Mouse (Mus musculus) stomach, postnatal 0 days (tissue): Measurements from ENCODE around the gene Krtap3-1. TPM values are rescaled to one million over a fixed set of nuclear protein-coding genes. Genes with fewer than 3 reads are reported as not detected.

Experiments used
- ATAC-seq: fragments of 200-750 bp; cut with Nextera tagmentation; 2 replicates; pipeline ENCODE4 v1.8.0; 2017; ENCODE audit not compliant: low FRiP score, low TSS enrichment
- DNase-seq: peaks from one replicate; pipeline ENCODE4 v3.0.0-alpha.2; 2016; ENCODE audit warnings: low spot score
- H3K27ac ChIP-seq: fragments of 300-500 bp; sonication (generic); replicated peaks from 2 replicates; pipeline ENCODE4 v1.5.1; 2014; ENCODE audit warnings: mild to moderate bottlenecking, control low read depth
- H3K27me3 ChIP-seq: fragments of 300-500 bp; sonication (generic); 2 replicates; pipeline ENCODE4 v1.6.1; 2014; ENCODE audit warnings: low read length; ENCODE audit not compliant: control insufficient read depth, insufficient read depth
- H3K36me3 ChIP-seq: fragments of 300-500 bp; sonication (generic); 2 replicates; pipeline ENCODE4 v1.6.1; 2014; ENCODE audit warnings: low read length, mixed read lengths; ENCODE audit not compliant: control insufficient read depth, insufficient read depth
- H3K4me1 ChIP-seq: fragments of 300-500 bp; sonication (generic); replicated peaks from 2 replicates; pipeline ENCODE4 v1.6.1; 2014; ENCODE audit warnings: antibody characterized with exemption; ENCODE audit not compliant: control insufficient read depth, insufficient read depth
- H3K4me2 ChIP-seq: fragments of 300-500 bp; sonication (generic); replicated peaks from 2 replicates; pipeline ENCODE4 v1.6.1; 2014; ENCODE audit warnings: low read depth, mild to moderate bottlenecking, control low read depth, moderate library complexity
- H3K4me3 ChIP-seq: fragments of 300-500 bp; sonication (generic); 2 replicates; pipeline ENCODE4 v1.5.1; 2014; ENCODE audit warnings: low read depth, low read length, control low read depth
- H3K9ac ChIP-seq: fragments of 300-500 bp; sonication (generic); 2 replicates; pipeline ENCODE4 v1.6.1; 2014; ENCODE audit warnings: mild to moderate bottlenecking, low read length, control low read depth, mixed read lengths
- H3K9me3 ChIP-seq: fragments of 300-500 bp; sonication (generic); 2 replicates; pipeline ENCODE4 v1.6.1; 2016; ENCODE audit warnings: low read length; ENCODE audit not compliant: control insufficient read depth
- CTCF ChIP-seq: IDR thresholded peaks from 2 replicates; pipeline ENCODE4 v1.5.1; 2016; ENCODE audit warnings: antibody characterized with exemption, low read depth, mild to moderate bottlenecking, moderate library complexity
- EP300 ChIP-seq: optimal IDR thresholded peaks from 2 replicates; pipeline ENCODE3; 2016; ENCODE audit warnings: antibody characterized with exemption
- WGBS: fragments of 180-500 bp; shearing (Covaris S2); extraction: QIAGEN DNeasy Blood & Tissue Kit; methylation state at CpG from one replicate; pipeline ENCODE4 v1.1.7; 2014; 5-methylcytosine and 5-hydroxymethylcytosine counted together
- polyA plus RNA-seq: library from polyadenylated mRNA; unstranded; fragments of >200 nt; fragmentation: Nextera tagmentation; extraction: Ambion mirVana; gene quantifications from 2 replicates; pipeline ENCODE4 v1.2.1, GENCODE M21; 2015

The Krtap3-1 gene
- polyA plus RNA-seq, 1 experiment from 2014 or later: not detected

GRCm38 (mm10) chr11:99574106-99574505 lies 7.7 kb upstream of the Krtap3-1 start:
- DNase-seq (peak; percentile 80), ATAC-seq (peak; percentile 68; the same call in 1 of the 2 replicates)
- Histone ChIP-seq H3K9me3 (no peaks in the 10 kb centered on the region), H3K9ac (no peak overlapping the region), H3K4me1 (no peaks in the 10 kb centered on the region), H3K4me3 (no peak overlapping the region), H3K27me3 (no peaks in the 10 kb centered on the region), H3K27ac (no peak overlapping the region), H3K36me3 (no peaks in the 10 kb centered on the region), H3K4me2 (peak overlapping the region; percentile 38)
- TF ChIP-seq EP300 (no peak), CTCF (peak; percentile 95)
- WGBS: 2% methylated on average over 7 of the region's 7 CpGs

- no peaks in the 10 kb centered on the region for H3K4me1 ChIP-seq
- ATAC-seq (no peak), DNase-seq (no peak)
- no peak overlapping the region for H3K9ac ChIP-seq
- H3K4me3 ChIP-seq: no peak overlapping the region
- WGBS: 55% methylated on average over 4 of the region's 4 CpGs
- H3K4me2 ChIP-seq: no peak overlapping the region
- H3K27ac ChIP-seq: no peak overlapping the region
- H3K27me3 ChIP-seq: no peaks in the 10 kb centered on the region
- H3K36me3 ChIP-seq: no peaks in the 10 kb centered on the region
- no peaks in the 10 kb centered on the region for H3K9me3 ChIP-seq
- TF ChIP-seq EP300 (no peak), CTCF (no peak)
These were observed 6.7 kb upstream of the Krtap3-1 start for GRCm38 (mm10) chr11:99573164-99573563.

GRCm38 (mm10) chr11:99562580-99562979 lies 3.9 kb downstream of the Krtap3-1 start:
- H3K4me2 ChIP-seq: no peak overlapping the region
- WGBS: 79% methylated on average over 6 of the region's 6 CpGs
- H3K9me3 ChIP-seq: no peaks in the 10 kb centered on the region
- no peaks in the 10 kb centered on the region for H3K4me1 ChIP-seq
- no peak overlapping the region for H3K9ac ChIP-seq
- no peaks in the 10 kb centered on the region for H3K36me3 ChIP-seq
- DNase-seq (no peak), ATAC-seq (no peak)
- TF ChIP-seq EP300: no peak
- TF ChIP-seq CTCF: no peak
- no peaks in the 10 kb centered on the region for H3K27me3 ChIP-seq
- H3K27ac ChIP-seq: no peak overlapping the region
- H3K4me3 ChIP-seq: no peak overlapping the region

GRCm38 (mm10) chr11:99559366-99559765 lies 7.1 kb downstream of the Krtap3-1 start, which contains the start of gene Gm11939:
Gene Gm11939 (minus strand): TSS chr11:99559466.
- Histone ChIP-seq H3K9me3 (no peaks in the 10 kb centered on the region), H3K27ac (no peak within 1 kb of the TSS), H3K4me1 (no peaks in the 10 kb centered on the region), H3K9ac (no peak within 1 kb of the TSS), H3K36me3 (no peaks in the 10 kb centered on the region), H3K27me3 (no peaks in the 10 kb centered on the region), H3K4me3 (no peak within 1 kb of the TSS), H3K4me2 (no peak within 1 kb of the TSS)
- TF ChIP-seq CTCF: no peak
- no peak for TF ChIP-seq EP300
- DNase-seq (no peak), ATAC-seq (no peak)
- WGBS: 82% methylated on average over 9 of the region's 9 CpGs

DNA sequence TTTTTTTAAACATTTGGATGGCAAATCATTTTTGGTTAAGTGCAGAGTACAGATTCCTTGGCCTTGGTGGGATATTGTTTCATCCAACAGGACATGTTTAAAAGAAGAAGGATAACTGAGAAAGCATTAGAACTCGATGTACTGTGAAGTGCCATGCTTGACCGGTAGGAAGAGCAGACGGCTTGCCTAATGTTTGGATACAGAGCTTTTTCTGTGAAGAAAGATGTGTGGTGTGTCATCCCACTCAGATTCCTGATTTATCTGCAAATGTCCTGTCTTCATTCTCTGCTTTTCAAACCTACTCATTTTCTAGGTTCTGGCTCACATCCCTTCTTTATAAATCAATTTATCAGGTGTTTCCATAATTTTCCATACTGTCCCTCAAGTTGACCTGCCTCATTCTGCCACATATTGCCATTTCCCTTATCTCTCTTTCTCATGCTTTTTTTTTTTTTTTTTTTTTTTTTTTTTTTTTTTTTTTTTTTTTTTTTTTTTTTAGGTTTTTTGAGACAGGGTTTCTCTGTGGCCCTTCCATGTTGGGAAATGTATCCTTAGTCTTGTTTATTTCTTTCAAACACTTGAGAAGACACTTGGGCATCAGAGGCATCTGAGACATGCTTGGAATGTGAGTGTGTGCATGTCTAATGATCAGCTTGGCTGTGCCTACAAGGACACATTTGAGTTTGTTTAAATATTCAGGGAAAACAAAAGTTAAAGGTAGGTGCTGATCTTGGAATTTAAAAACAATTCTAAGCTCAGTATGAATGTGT lies 8.3 kb downstream of the Krtap3-1 start:
- ATAC-seq: no peak
- Histone ChIP-seq H3K9ac (no peak overlapping the region), H3K36me3 (no peaks in the 10 kb centered on the region), H3K27ac (no peak overlapping the region), H3K4me3 (no peak overlapping the region), H3K9me3 (no peaks in the 10 kb centered on the region), H3K4me2 (no peak overlapping the region), H3K4me1 (no peaks in the 10 kb centered on the region), H3K27me3 (no peaks in the 10 kb centered on the region)
- no peak for DNase-seq
- 59% methylated on average over 3 of the region's 3 CpGs for WGBS
- no peak for TF ChIP-seq EP300
- TF ChIP-seq CTCF: no peak

DNA sequence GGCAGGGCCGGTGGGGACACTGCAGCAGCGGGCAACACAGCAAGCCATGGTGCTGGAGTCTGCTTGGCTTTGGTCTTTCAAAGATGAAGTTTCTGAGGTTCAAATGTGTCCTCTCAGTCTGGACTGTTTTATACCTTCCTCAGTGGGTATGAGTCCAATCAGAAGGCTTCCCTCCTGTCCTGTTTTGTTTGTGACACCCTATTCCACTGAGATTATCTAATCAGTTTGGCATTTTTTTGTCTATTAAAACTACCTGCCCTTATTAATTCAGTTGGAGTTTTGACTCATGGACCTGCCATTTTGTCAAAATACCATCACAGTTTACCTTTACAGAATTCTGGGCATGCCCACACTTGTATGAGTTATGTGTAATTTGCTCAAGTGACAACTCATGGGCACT lies 9.7 kb downstream of the Krtap3-1 start, which contains the start of gene Krtap3-2:
Gene Krtap3-2, minus strand, starts transcription at position 101 of the 400 bp plus-strand sequence.
- DNase-seq: no peak
- TF ChIP-seq EP300 (no peak), CTCF (no peak)
- Histone ChIP-seq H3K4me3 (no peak within 1 kb of the TSS), H3K36me3 (no peaks in the 10 kb centered on the region), H3K27ac (no peak within 1 kb of the TSS), H3K4me2 (no peak within 1 kb of the TSS), H3K4me1 (no peaks in the 10 kb centered on the region), H3K9ac (no peak within 1 kb of the TSS), H3K27me3 (no peaks in the 10 kb centered on the region), H3K9me3 (no peaks in the 10 kb centered on the region)
- ATAC-seq: no peak
- WGBS: 79% methylated on average over 2 of the region's 2 CpGs
